Mouse (Mus musculus): Measurements from ENCODE around the gene Slc44a3.

Slc44a3 gene

GRCm38 (mm10) chr3:121532176-121532575 is at the start of gene Slc44a3:
Gene Slc44a3 (minus strand): TSS chr3:121532404.
- TF ChIP-seq GATA4 (IDR thresholded peaks at IDR 0.05; ENCODE audit: insufficient replicate concordance, low read length) = no peak

GRCm38 (mm10) chr3:121579880-121580549 is 47.8 kb upstream of the Slc44a3 start:
- TF ChIP-seq GATA4 (IDR thresholded peaks at IDR 0.05; ENCODE audit: insufficient replicate concordance, low read length) = no peak

GRCm38 (mm10) chr3:121579402-121579801 is 47.2 kb upstream of the Slc44a3 start:
- TF ChIP-seq GATA4 (IDR thresholded peaks at IDR 0.05; ENCODE audit: insufficient replicate concordance, low read length) = no peak

GRCm38 (mm10) chr3:121578706-121579105 is 46.5 kb upstream of the Slc44a3 start:
- no peak for TF ChIP-seq GATA4 (IDR thresholded peaks at IDR 0.05; ENCODE audit: insufficient replicate concordance, low read length)

- TF ChIP-seq GATA4 (IDR thresholded peaks at IDR 0.05; ENCODE audit: insufficient replicate concordance, low read length) = no peak
These were observed 45.4 kb upstream of the Slc44a3 start for GRCm38 (mm10) chr3:121577641-121578040.

GRCm38 (mm10) chr3:121577032-121577591 is 44.9 kb upstream of the Slc44a3 start:
- no peak for TF ChIP-seq GATA4 (IDR thresholded peaks at IDR 0.05; ENCODE audit: insufficient replicate concordance, low read length)

GRCm38 (mm10) chr3:121576367-121576766 is 44.2 kb upstream of the Slc44a3 start:
- TF ChIP-seq GATA4 (IDR thresholded peaks at IDR 0.05; ENCODE audit: insufficient replicate concordance, low read length) = no peak

- TF ChIP-seq GATA4 (IDR thresholded peaks at IDR 0.05; ENCODE audit: insufficient replicate concordance, low read length) = no peak
These were observed 42.2 kb upstream of the Slc44a3 start for GRCm38 (mm10) chr3:121574386-121574785.

- no peak for TF ChIP-seq GATA4 (IDR thresholded peaks at IDR 0.05; ENCODE audit: insufficient replicate concordance, low read length)
These were observed 41.7 kb upstream of the Slc44a3 start for GRCm38 (mm10) chr3:121573858-121574257.

GRCm38 (mm10) chr3:121571491-121571890 is 39.3 kb upstream of the Slc44a3 start:
- TF ChIP-seq GATA4 (IDR thresholded peaks at IDR 0.05; ENCODE audit: insufficient replicate concordance, low read length) = no peak

GRCm38 (mm10) chr3:121570623-121571022 is 38.4 kb upstream of the Slc44a3 start:
- no peak for TF ChIP-seq GATA4 (IDR thresholded peaks at IDR 0.05; ENCODE audit: insufficient replicate concordance, low read length)

- no peak for TF ChIP-seq GATA4 (IDR thresholded peaks at IDR 0.05; ENCODE audit: insufficient replicate concordance, low read length)
These were observed 37.6 kb upstream of the Slc44a3 start for GRCm38 (mm10) chr3:121569767-121570166.

- TF ChIP-seq GATA4 (IDR thresholded peaks at IDR 0.05; ENCODE audit: insufficient replicate concordance, low read length) = no peak
These were observed 36.8 kb upstream of the Slc44a3 start for GRCm38 (mm10) chr3:121569004-121569403.

GRCm38 (mm10) chr3:121567904-121568303 is 35.7 kb upstream of the Slc44a3 start:
- no peak for TF ChIP-seq GATA4 (IDR thresholded peaks at IDR 0.05; ENCODE audit: insufficient replicate concordance, low read length)

- TF ChIP-seq GATA4 (IDR thresholded peaks at IDR 0.05; ENCODE audit: insufficient replicate concordance, low read length) = no peak
These were observed 35.2 kb upstream of the Slc44a3 start for GRCm38 (mm10) chr3:121567337-121567900.

GRCm38 (mm10) chr3:121566901-121567300 is 34.7 kb upstream of the Slc44a3 start:
- no peak for TF ChIP-seq GATA4 (IDR thresholded peaks at IDR 0.05; ENCODE audit: insufficient replicate concordance, low read length)

Data from liver, adult (tissue).